Mouse (Mus musculus): ENCODE data around the gene Kazn.

- TF ChIP-seq CTCF (IDR thresholded peaks at IDR 0.05; ENCODE audit: control insufficient read depth, insufficient read depth, insufficient read length) = no peak
- no peak for TF ChIP-seq MAX (IDR thresholded peaks at IDR 0.05)
- no peak for TF ChIP-seq MYOG (IDR thresholded peaks at IDR 0.05; ENCODE audit: control insufficient read depth, extremely low read depth, insufficient read length)
- no peak for TF ChIP-seq CEBPB (IDR thresholded peaks at IDR 0.05; ENCODE audit: low read depth)
Observed at GRCm38 (mm10) chr4:142088409-142088808, 150.8 kb downstream of the Kazn start.

All from C2C12 (cell line).